Mouse (Mus musculus) liver, embryonic 14.5 days (tissue): ENCODE measurements around the gene Enah. TPM values are rescaled to one million over a fixed set of nuclear protein-coding genes. Genes with fewer than 3 reads are reported as not detected.

Experiments
- ATAC-seq: fragments of 200-750 bp; cut with Nextera tagmentation; 2 replicates; pipeline ENCODE4 v1.8.0; 2017; ENCODE audit warnings: moderate number of reproducible peaks, mild to moderate bottlenecking, moderate library complexity; ENCODE audit not compliant: insufficient read depth
- DNase-seq, 3 experiments: peaks; one replicate each; pipeline ENCODE4 v3.0.0-alpha.2; 2012 to 2013; ENCODE audit warnings: low read depth in 3 of 3, low spot score in 3 of 3
- H3K27ac ChIP-seq: fragments of 300-500 bp; sonication (generic); 2 replicates; pipeline ENCODE4 v1.5.1; 2014; ENCODE audit warnings: moderate library complexity, mild to moderate bottlenecking, control low read depth, inconsistent platforms
- H3K27me3 ChIP-seq: fragments of 300-500 bp; sonication (generic); 2 replicates; pipeline ENCODE4 v1.6.1; 2014; ENCODE audit warnings: mild to moderate bottlenecking, low read length, moderate library complexity; ENCODE audit not compliant: control insufficient read depth, insufficient read depth
- H3K36me3 ChIP-seq: fragments of 300-500 bp; sonication (generic); replicated peaks from 2 replicates; pipeline ENCODE4 v1.6.1; 2014; ENCODE audit warnings: low read depth; ENCODE audit not compliant: control insufficient read depth, insufficient read depth
- H3K4me1 ChIP-seq, 2 experiments: fragments of 200-500 bp in 1 of 2; fragments of 300-500 bp in 1 of 2; sonication (generic) in 1 of 2; replicated peaks; 2 replicates each; pipeline ENCODE4 v1.6.1; 2012 to 2014; ENCODE audit warnings: antibody characterized with exemption in 1 of 2, inconsistent platforms in 1 of 2, low read length in 1 of 2; ENCODE audit not compliant: control insufficient read depth in 2 of 2, insufficient read depth in 2 of 2
- H3K4me2 ChIP-seq: fragments of 300-500 bp; sonication (generic); 2 replicates; pipeline ENCODE4 v1.6.1; 2014; ENCODE audit warnings: low read depth, mild to moderate bottlenecking, control low read depth, moderate library complexity
- H3K4me3 ChIP-seq, 2 experiments: fragments of 200-500 bp in 1 of 2; fragments of 300-500 bp in 1 of 2; sonication (generic) in 1 of 2; 2 replicates each; pipeline ENCODE4 v1.5.1; 2012 to 2014; ENCODE audit warnings: low read depth in 2 of 2, low read length in 2 of 2, mild to moderate bottlenecking in 2 of 2, control low read depth in 1 of 2, inconsistent platforms in 1 of 2, moderate library complexity in 1 of 2; ENCODE audit not compliant: insufficient read depth in 1 of 2
- H3K9ac ChIP-seq: fragments of 300-500 bp; sonication (generic); replicated peaks from 2 replicates; pipeline ENCODE4 v1.6.1; 2014; ENCODE audit warnings: mild to moderate bottlenecking, control low read depth, moderate library complexity
- H3K9me3 ChIP-seq: fragments of 300-500 bp; sonication (generic); 2 replicates; pipeline ENCODE4 v1.6.1; 2016; ENCODE audit warnings: low read length, mixed read lengths; ENCODE audit not compliant: control insufficient read depth
- CTCF ChIP-seq: IDR thresholded peaks from 2 replicates; pipeline ENCODE4 v1.5.1; 2016; ENCODE audit warnings: antibody characterized with exemption, low read depth, control low read depth
- EP300 ChIP-seq: IDR thresholded peaks from 2 replicates; pipeline ENCODE4 v1.6.1; 2016; ENCODE audit warnings: antibody characterized with exemption, low read depth
- WGBS: fragments of 180-500 bp; shearing (Covaris S2); extraction: QIAGEN DNeasy Blood & Tissue Kit; methylation state at CpG from one replicate; pipeline ENCODE4 v1.1.7; 2014; ENCODE audit not compliant: insufficient replicate concordance; 5-methylcytosine and 5-hydroxymethylcytosine counted together
- polyA plus RNA-seq, 2 experiments: library from polyadenylated mRNA; depleted of rRNA in 1 of 2; stranded (reverse) in 1 of 2; unstranded in 1 of 2; fragments of >200 nt; fragmentation: Nextera tagmentation in 1 of 2; extraction: Ambion mirVana in 1 of 2; gene quantifications; 2 replicates each; pipeline versions ENCODE4 v1.2.1 to v1.2.3; 2012 to 2014

The Enah gene
- polyA plus RNA-seq, 2 experiments, result 0.44 to 0.99 TPM

DNA sequence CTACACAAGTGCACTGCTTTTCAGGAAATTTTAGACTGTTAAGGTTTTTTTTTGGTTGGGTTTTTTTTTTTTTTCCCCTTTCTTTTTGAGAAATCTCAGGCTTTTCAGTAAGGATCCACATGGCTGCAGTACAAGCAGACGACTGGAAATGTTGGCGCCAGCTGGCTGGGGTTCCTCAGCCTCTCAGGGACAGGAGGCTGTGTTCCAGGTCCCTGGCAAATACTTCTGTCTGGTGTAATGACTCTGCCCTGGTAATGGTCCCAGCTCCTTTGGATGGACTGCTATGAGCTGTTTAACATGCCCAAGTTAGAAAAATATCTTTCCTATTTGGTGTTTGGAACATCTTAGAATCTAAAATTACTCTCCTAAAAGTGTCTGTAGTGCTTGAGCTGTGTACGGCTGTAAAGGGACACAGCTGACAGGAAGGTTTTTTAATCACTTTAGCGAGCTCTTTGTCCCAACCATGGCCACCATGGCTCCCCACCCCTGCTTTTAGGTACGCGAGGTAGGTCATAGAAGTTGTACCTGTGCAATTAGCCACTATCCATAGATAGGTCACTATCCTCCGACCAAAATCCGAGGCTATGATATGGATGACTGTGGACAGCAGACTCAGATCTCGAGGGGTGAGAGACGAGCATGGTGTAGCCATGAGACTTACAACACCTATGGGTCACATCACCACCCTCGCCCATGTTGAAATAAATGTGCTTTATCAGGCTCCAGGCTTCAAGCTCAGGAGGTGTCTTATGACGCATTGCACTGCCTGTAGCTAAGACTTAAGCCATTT is 168.1 kb downstream of the Enah start:
- 66% methylated on average over 12 of the region's 12 CpGs for WGBS
- Histone ChIP-seq H3K4me3 (no peak overlapping the region), H3K4me2 (no peak overlapping the region), H3K9ac (no peak overlapping the region), H3K36me3 (no peaks in the 10 kb centered on the region), H3K4me1 (no peaks in the 10 kb centered on the region), H3K9me3 (no peaks in the 10 kb centered on the region), H3K27me3 (no peaks in the 10 kb centered on the region; the same call in 1 of the 2 replicates), H3K27ac (no peak overlapping the region)
- ATAC-seq (no peak), DNase-seq (no peak)
- TF ChIP-seq CTCF (no peak), EP300 (no peak)

DNA sequence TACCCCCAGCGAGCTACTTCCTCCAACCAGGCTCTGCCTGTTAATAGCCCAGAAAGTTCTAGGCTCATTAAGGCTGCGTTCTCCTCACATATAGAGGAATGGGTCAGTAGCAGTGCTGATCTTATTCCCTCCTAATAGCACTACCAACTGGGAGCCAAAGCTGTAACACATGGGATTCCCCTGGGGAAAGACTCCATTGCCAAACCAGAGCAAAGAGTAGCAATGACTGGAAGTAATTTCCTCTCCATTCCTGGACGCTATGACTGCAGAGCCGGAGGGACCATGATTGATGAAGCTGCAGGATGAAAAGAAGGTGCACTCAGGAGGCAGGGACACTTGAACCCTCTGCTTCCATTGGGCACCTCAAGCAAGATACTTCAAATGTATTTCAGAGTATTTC is 169.3 kb downstream of the Enah start:
- ATAC-seq (no peak), DNase-seq (no peak)
- Histone ChIP-seq H3K4me3 (no peak overlapping the region), H3K36me3 (no peaks in the 10 kb centered on the region), H3K27me3 (no peaks in the 10 kb centered on the region; the same call in 1 of the 2 replicates), H3K27ac (no peak overlapping the region), H3K4me2 (no peak overlapping the region), H3K9me3 (no peaks in the 10 kb centered on the region), H3K9ac (no peak overlapping the region), H3K4me1 (peaks cover 0 to 1% of the 10 kb centered on the region in 2 experiments; a peak in 1 of 4 replicates)
- 68% methylated on average over 4 of the region's 4 CpGs for WGBS
- TF ChIP-seq EP300 (no peak), CTCF (no peak)

DNA sequence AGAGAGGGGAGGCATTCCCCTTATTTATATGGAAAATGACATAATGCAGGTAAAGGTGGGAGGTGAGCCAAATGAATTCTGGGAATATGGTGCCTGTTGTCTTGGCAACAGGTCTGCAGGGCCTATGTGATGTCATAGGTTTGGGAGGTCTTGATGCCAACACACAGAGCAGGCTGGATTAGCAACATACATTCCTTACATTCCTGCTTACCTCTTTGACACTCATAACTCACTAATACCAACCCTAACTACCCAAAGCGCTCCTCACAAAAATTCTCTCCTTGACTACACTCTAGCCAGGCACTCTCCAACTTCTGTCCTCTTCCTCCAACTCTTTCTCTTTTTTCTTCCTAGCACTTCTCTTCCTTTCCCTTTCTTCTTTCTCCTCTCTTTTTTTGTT is 171.6 kb downstream of the Enah start:
- Histone ChIP-seq H3K4me2 (no peak overlapping the region), H3K4me3 (no peak overlapping the region), H3K9me3 (no peaks in the 10 kb centered on the region), H3K36me3 (no peaks in the 10 kb centered on the region), H3K27ac (no peak overlapping the region), H3K9ac (no peak overlapping the region), H3K27me3 (no peaks in the 10 kb centered on the region; the same call in 1 of the 2 replicates), H3K4me1 (peaks cover 6 to 12% of the 10 kb centered on the region in 2 experiments)
- WGBS, result 82% methylated on average over 1 of the region's 1 CpGs
- DNase-seq (no peak), ATAC-seq (no peak)
- TF ChIP-seq EP300 (no peak), CTCF (no peak)

DNA sequence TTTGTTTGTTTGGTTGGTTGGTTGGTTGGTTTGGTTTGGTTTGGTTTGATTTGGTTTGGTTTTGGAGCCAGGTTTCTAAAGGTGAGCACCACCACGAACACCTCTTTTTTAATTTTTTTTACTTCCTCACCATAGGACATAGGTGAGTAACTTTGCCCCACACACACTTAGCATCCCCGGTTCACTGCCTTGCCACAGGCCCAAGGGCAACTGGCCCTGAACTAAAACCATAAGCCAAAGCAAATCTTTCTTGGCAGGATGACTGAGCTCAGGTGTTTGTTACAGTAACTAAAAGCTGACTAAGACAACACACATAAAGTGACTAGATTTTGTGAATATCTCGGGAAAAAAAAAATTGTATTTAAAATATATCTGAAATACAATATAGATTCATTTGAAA is 172.4 kb downstream of the Enah start:
- 72% methylated on average over 3 of the region's 3 CpGs for WGBS
- no peak for TF ChIP-seq CTCF
- TF ChIP-seq EP300, result no peak
- no peak overlapping the region for H3K4me2 ChIP-seq
- H3K27me3 ChIP-seq, result no peaks in the 10 kb centered on the region
- H3K4me1 ChIP-seq, result peaks cover 8 to 17% of the 10 kb centered on the region in 2 experiments
- no peaks in the 10 kb centered on the region for H3K36me3 ChIP-seq
- no peak overlapping the region for H3K9ac ChIP-seq
- DNase-seq, result no peak
- H3K4me3 ChIP-seq, result no peak overlapping the region
- no peak overlapping the region for H3K27ac ChIP-seq
- H3K9me3 ChIP-seq, result no peaks in the 10 kb centered on the region
- ATAC-seq, result no peak

Other genes with a start within 250 kb of the Enah start
- gene Lbr, start 176.9 kb downstream of the Enah start, polyA plus RNA-seq (2012; rRNA removed), result 55.7 and 65.7 TPM in 2 replicates
- gene Lbr, start 176.9 kb downstream of the Enah start, polyA plus RNA-seq (2014; fragmentation: Nextera tagmentation; extraction: Ambion mirVana), result 259 and 284 TPM in 2 replicates
- gene Srp9, start 104.7 kb upstream of the Enah start, polyA plus RNA-seq (2012; rRNA removed), result 28.9 and 43.5 TPM in 2 replicates
- gene Srp9, start 104.7 kb upstream of the Enah start, polyA plus RNA-seq (2014; fragmentation: Nextera tagmentation; extraction: Ambion mirVana), result 88.9 and 89.9 TPM in 2 replicates
- not detected in 2 replicates for gene Vmn1r1, start 144.5 kb upstream of the Enah start, polyA plus RNA-seq (2012; rRNA removed)
- gene Vmn1r1, start 144.5 kb upstream of the Enah start, polyA plus RNA-seq (2014; fragmentation: Nextera tagmentation; extraction: Ambion mirVana), result not detected in 2 replicates